Mouse (Mus musculus) activated CD4-positive, CD25-positive, alpha-beta regulatory T cell (primary cell): ENCODE results near the gene Bzw1. TPM values are rescaled to one million over a fixed set of nuclear protein-coding genes. Genes with fewer than 3 reads are reported as not detected.

ENCODE experiments used
- polyA plus RNA-seq, 2 experiments: library from polyadenylated mRNA; unstranded; fragments of 100-300 nt; shearing (Covaris generic); gene quantifications; one replicate each; pipeline ENCODE4 v1.2.1; 2017

Bzw1 gene
- 100 to 1,000 TPM; 368 to 421 TPM for polyA plus RNA-seq

DNA sequence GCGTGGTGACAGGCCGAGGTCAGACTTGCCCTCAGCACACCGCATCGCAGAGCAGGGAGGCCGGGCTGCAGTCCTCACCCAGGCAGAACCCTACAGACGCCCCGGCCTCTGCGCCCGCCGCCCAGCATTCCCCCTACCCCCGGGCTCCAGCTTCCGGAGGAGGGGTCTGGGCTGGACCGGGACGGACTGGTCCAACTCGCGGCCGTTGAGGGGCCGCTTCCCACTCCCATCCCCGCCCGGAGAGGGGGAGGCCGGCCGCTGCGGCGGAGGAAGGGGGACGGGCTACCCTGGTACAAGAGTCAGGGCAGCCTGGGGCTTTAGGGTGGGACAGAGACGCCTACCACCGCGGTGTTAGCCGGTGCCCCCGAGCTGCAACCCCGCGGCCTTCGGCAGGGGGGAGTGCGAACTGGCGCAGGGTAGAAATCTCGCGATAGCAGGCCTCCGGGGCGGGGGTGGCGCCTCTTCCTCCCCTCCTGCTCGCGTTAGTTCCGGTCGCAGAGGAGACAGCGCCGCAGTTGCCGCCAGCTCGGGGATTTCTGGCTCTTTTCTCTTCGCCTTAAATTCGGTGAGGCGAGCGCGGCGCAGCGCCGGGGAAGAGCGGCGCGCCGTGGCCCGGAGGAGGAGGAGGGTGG lies at the start of gene Bzw1:
Gene Bzw1, plus strand, starts transcription at position 247 of the 632 bp plus-strand sequence.

GRCm38 (mm10) chr1:58423371-58424248 lies 30.9 kb downstream of the Bzw1 start, which contains the start of gene Clk1:
Clk1 (minus strand) TSS chr1:58424066.

DNA sequence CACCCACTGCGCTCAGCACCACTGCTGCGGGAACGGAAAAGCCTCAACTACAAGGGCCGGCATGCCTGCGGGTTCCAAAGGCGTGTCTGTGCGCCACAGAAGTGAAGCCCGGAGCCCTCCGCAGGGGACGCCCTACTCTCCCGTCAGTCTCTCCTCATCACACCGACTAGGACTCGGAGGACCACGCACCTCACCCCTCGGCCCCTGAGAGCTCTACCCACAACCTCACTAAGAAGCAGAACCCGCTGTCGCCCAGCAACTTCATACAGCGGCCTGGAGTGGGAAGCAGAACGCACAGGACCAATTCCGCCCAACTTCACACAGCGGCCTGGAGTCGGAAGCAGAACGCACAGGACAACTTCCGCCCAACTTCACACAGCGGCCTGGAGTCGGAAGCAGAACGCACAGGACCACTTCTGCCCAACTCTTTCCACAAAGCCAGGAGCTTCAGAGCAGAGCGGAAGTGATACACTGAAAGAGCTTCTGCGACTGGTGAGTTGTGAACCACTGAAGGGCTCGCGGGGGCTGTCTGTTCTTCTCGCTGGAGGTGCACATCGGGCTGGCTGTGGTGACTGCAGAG lies 52.5 kb downstream of the Bzw1 start, which contains the start of the genes Nif3l1 and Ppil3:
Gene Nif3l1, plus strand, starts transcription at position 9 of the 580 bp plus-strand sequence.
Gene Ppil3, minus strand, starts transcription at position 344 of the 580 bp plus-strand sequence.

Other genes starting within 250 kb of the Bzw1 start
- under 1 TPM in 1 of 2 experiments, not detected in 1; 0.33 TPM for gene Aox4, start 182.5 kb upstream of the Bzw1 start, polyA plus RNA-seq
- gene Aox2, start 114.6 kb upstream of the Bzw1 start, polyA plus RNA-seq = under 1 TPM in 1 of 2 experiments, not detected in 1; 0.04 TPM
- 100 to 1,000 TPM; 311 to 364 TPM for gene Clk1, start 31.2 kb downstream of the Bzw1 start, polyA plus RNA-seq
- gene Nif3l1, start 52.3 kb downstream of the Bzw1 start, polyA plus RNA-seq = 10 to 100 TPM; 35.9 to 36.3 TPM
- 10 to 100 TPM; 56.9 to 69.5 TPM for gene Ppil3, start 52.6 kb downstream of the Bzw1 start, polyA plus RNA-seq
- 10 to 100 TPM; 15.0 to 37.5 TPM for gene Orc2, start 112.2 kb downstream of the Bzw1 start, polyA plus RNA-seq
- 1 to 10 TPM; 6.8 to 9.0 TPM for gene Fam126b, start 193.4 kb downstream of the Bzw1 start, polyA plus RNA-seq
- 100 to 1,000 TPM; 126 to 149 TPM for gene Ndufb3, start 193.5 kb downstream of the Bzw1 start, polyA plus RNA-seq